Mouse (Mus musculus) gastrocnemius, adult 2 months (tissue): ENCODE measurements around the gene Bmf. TPM values are rescaled to one million over a fixed set of nuclear protein-coding genes. Genes with fewer than 3 reads are reported as not detected.

ENCODE experiments used
- DNase-seq: peaks from one replicate; pipeline ENCODE4 v3.0.0; 2022
- H3K27ac ChIP-seq: fragments of 200-600 bp; 2 replicates; pipeline ENCODE4 v1.8.1; 2022; ENCODE audit warnings: mild to moderate bottlenecking
- H3K4me3 ChIP-seq: fragments of 200-600 bp; 2 replicates; pipeline ENCODE4 v1.8.1; 2022; ENCODE audit warnings: mild to moderate bottlenecking, moderate library complexity
- CTCF ChIP-seq: fragments of 200-600 bp; IDR thresholded peaks from 2 replicates; pipeline ENCODE4 v1.8.1; 2022; ENCODE audit warnings: antibody characterized with exemption, mild to moderate bottlenecking, moderate library complexity
- intact Hi-C: fragments of 180-260 bp; cut with DNase I; formaldehyde crosslinking; loops from one replicate; pipeline ENCODE4 v1.15.1; 2025
- total RNA-seq, 2 experiments: library from RNA; stranded (reverse); gene quantifications; 2 replicates each; pipeline ENCODE4 v1.2.3; 2021

Gene Bmf
- total RNA-seq, 2 experiments from 2014 or later, result 3.3 to 6.2 TPM

GRCm38 (mm10) chr2:118479550-118479909 is 70.0 kb downstream of the Bmf start, which contains the start of gene Srp14:
TSS of gene Srp14 (minus strand) at chr2:118479711.
- Histone ChIP-seq H3K27ac (peak within 1 kb of the TSS; percentile 99), H3K4me3 (peak within 1 kb of the TSS; percentile 99)
- TF ChIP-seq CTCF, result no peak
- intact Hi-C loops, result no loop called here
- DNase-seq, result peak; percentile 97

DNA sequence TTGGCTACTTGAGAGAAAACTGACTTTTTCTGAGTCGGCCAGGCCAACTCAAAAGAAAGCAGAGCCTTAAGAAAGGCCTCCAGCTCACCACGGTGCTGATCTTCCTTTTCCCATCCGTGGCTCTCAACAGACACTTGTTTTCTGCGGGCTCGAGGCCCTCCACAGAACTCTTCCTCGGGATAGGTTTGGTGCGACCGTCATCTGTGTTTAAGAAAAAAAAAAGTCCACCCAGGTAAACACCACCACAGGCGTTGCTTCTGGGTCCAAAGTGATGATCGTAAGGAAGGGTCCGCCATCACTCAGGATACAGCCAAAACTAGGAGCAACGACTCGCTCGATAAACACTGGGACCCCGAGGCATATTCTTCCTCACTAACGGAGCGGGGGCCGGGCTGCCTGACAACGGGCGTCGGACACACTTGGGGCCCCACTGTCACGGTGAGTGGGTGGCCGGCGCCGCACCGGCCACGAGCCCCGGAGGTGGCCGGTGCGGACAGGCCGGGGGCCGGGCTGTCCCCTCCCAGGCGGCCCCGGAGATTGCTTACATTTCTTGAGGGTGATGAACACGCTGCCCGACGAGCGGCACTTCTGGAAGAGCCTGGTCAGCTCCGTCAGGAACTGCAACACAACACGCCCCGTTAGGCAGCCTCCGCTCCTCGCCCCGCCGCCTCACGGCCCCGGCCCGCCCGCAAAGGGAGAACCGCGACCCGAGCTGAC is 70.5 kb downstream of the Bmf start:
- DNase-seq, result no peak
- H3K4me3 ChIP-seq, result peak overlapping the region; percentile 99
- intact Hi-C loops, result no loop called here
- no peak for TF ChIP-seq CTCF
- peak overlapping the region; percentile 99 for H3K27ac ChIP-seq

Other genes starting within 250 kb of the Bmf start
- gene Gpr176, start 176.3 kb downstream of the Bmf start, total RNA-seq, result under 1 TPM in 1 of 2 experiments, not detected in 1; 0.14 TPM
- gene Eif2ak4, start 161.1 kb downstream of the Bmf start, total RNA-seq, result 1 to 10 TPM; 4.2 to 5.2 TPM
- gene Srp14, start 70.0 kb downstream of the Bmf start, total RNA-seq, result 100 to 1,000 TPM; 120 to 133 TPM
- gene Bub1b, start 48.5 kb upstream of the Bmf start, total RNA-seq, result under 1 TPM; 0.25 to 0.38 TPM
- not detected for gene Pak6, start 113.6 kb upstream of the Bmf start, total RNA-seq
- gene Ankrd63, start 154.3 kb upstream of the Bmf start, total RNA-seq, result under 1 TPM in 1 of 2 experiments, not detected in 1; 0.06 TPM
- gene Plcb2, start 178.8 kb upstream of the Bmf start, total RNA-seq, result under 1 TPM; 0.11 to 0.43 TPM
- 1 to 10 TPM; 5.2 to 5.8 TPM for gene Inafm2, start 196.1 kb upstream of the Bmf start, total RNA-seq
- gene Ccdc9b, start 213.0 kb upstream of the Bmf start, total RNA-seq, result 10 to 100 TPM; 14.6 to 20.8 TPM
- gene Phgr1, start 223.1 kb upstream of the Bmf start, total RNA-seq, result not detected
- gene Disp2, start 230.0 kb upstream of the Bmf start, total RNA-seq, result not detected